Comparison of ENCODE assay signal across 1 mouse cellular context in genomic region chr8:72722769-72723650, GRCm38 (mm10).
A peak's percentile ranks its signal among the peaks of the same experiment; 100 is the strongest.
TF ChIP-seq lines count a peak whose summit lies in the region.

Gene Sin3b, plus strand, starts transcription at chr8:72723285.

TF ChIP-seq in CH12.LX, 34 proteins besides CTCF, POLR2A, EP300 and RAD21 (continued from another document):
- TF ChIP-seq RCOR1 (conservative IDR thresholded peaks at IDR 0.05; ENCODE audit: low read depth, low read length) (no peak), GABPA (IDR thresholded peaks at IDR 0.05; ENCODE audit: insufficient replicate concordance, low read depth, low read length) (no peak), MEF2A (IDR thresholded peaks at IDR 0.05; ENCODE audit: borderline replicate concordance, low read depth, low read length) (no peak), HCFC1 (IDR thresholded peaks at IDR 0.05; ENCODE audit: low read depth, low read length) (peak; percentile 45; the same call in 1 of the 2 replicates), E2F4 (IDR thresholded peaks at IDR 0.05; ENCODE audit: insufficient replicate concordance, low read depth, low read length) (no peak), MAX (IDR thresholded peaks at IDR 0.05; ENCODE audit: low read length) (no peak), MAFK (IDR thresholded peaks at IDR 0.05; ENCODE audit: insufficient replicate concordance, low read length) (no peak), CHD2 (IDR thresholded peaks at IDR 0.05; ENCODE audit: low read length) (no peak), JUND (conservative IDR thresholded peaks at IDR 0.05; ENCODE audit: low read depth, low read length) (no peak), UBTF (IDR thresholded peaks at IDR 0.05; ENCODE audit: low read depth, low read length) (no peak), MAZ (IDR thresholded peaks at IDR 0.05; ENCODE audit: low read depth, low read length) (no peak), ZMIZ1 (IDR thresholded peaks at IDR 0.05; ENCODE audit: low read depth, low read length) (peak; percentile 78; the same call in 1 of the 2 replicates), ZNF384 (IDR thresholded peaks at IDR 0.05; ENCODE audit: low read depth, low read length) (no peak), BHLHE40 (IDR thresholded peaks at IDR 0.05; ENCODE audit: low read depth, low read length) (no peak), TCF12 (IDR thresholded peaks at IDR 0.05; ENCODE audit: low read depth, low read length) (peak; percentile 96), ELF1 (IDR thresholded peaks at IDR 0.05; ENCODE audit: low read depth, low read length) (no peak), SMC3 (IDR thresholded peaks at IDR 0.05; ENCODE audit: low read depth, low read length) (no peak), SIN3A (IDR thresholded peaks at IDR 0.05; ENCODE audit: low read length) (no peak; the same call in 1 of the 2 replicates), NRF1 (IDR thresholded peaks at IDR 0.05; ENCODE audit: low read depth, low read length) (peak; percentile 93), PAX5 (IDR thresholded peaks at IDR 0.05; ENCODE audit: low read length) (no peak), CHD1 (IDR thresholded peaks at IDR 0.05; ENCODE audit: low read depth, low read length) (no peak)
